Mouse (Mus musculus) liver, adult (tissue): ENCODE results near the gene Kcnip1.

Experiments used
- GATA4 ChIP-seq: IDR thresholded peaks from 2 replicates; pipeline ENCODE4 v1.6.1; 2014; ENCODE audit warnings: mild to moderate bottlenecking, low read length; ENCODE audit not compliant: insufficient replicate concordance

Gene Kcnip1

DNA sequence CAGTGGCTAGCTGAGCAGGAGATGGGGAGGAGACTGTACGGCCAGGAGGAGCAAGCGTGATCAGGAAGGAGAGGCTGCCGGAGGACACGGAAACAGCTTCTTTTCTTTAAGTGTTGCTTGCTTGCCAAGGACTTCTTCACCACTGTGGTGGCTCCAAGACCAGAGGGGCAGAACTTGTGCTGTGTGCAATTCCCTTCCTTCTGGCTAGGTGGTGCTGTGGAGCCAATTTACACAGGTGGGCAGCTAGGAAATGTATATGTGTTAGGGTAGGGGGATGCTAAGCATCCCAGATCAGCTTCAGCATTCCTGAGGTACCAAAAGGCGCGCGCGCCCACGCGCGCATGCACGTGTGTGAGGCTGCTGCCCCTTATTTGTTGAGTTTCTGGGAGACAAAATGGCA, 243.5 kb downstream of the Kcnip1 start:
- no peak for TF ChIP-seq GATA4

DNA sequence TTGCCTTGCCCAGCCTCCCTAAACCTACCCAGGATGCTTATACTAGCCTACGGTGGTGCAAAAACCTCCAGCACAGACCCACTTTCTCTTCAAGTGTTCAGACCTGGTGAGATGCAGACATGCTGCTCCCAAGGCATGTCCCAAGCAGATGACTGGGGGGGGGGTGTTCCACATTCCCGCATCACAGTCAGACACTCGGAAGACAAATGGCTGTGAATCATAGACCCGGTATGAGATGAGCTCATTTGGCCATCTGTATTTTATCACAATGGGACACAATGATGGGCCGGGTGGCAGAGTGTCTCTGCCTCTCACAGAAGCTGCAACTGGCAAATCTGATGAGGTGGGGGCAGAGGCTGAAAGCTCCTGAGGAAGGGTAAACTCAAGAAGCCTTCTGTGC, 244.2 kb downstream of the Kcnip1 start:
- no peak for TF ChIP-seq GATA4

DNA sequence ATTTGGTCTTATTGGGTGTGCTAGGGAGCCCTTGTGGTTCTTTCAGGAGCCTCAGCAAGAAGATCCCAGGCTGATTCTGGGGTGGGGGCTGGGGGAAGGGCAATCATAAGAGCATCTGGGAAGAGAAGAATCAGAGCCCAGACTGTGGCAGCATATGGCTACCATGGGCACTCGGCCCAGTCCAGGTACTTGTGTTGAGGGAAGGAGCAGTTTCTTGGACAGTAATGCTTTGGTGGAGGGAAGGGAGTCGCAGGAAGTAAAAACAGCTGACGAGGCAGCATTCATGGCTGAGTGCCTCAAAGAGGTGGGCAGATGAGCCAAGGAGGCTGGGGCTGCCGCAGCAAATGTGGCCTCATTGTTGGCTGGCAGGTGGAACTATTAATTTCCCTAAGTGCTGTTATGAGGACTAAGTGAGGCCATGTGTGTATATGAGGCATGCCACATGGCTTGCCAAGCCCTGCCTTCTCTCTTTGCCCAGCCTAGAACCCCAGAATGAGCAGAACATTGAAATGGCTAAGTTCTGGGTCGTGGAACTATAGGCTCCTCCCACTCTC, 245.5 kb downstream of the Kcnip1 start:
- no peak for TF ChIP-seq GATA4

DNA sequence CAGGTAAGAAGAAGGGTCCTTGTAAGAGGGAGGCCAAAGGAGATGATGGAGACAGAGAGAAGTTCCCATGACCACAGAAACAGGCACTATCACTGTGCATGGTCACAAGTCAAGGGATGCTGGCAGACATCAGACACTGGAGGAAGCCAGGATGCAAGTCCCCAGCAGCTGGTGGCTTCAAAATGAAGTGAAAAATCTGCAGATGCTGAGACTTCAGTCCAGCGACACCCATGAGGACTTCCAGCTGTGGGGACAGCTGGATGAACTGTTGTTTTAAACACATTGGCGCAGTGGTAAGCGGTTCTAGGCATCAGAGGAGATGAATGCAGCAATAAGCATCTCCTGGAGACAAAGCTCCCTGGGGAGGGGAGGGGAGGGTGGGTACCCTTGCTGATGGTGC, 246.6 kb downstream of the Kcnip1 start:
- TF ChIP-seq GATA4, result no peak

DNA sequence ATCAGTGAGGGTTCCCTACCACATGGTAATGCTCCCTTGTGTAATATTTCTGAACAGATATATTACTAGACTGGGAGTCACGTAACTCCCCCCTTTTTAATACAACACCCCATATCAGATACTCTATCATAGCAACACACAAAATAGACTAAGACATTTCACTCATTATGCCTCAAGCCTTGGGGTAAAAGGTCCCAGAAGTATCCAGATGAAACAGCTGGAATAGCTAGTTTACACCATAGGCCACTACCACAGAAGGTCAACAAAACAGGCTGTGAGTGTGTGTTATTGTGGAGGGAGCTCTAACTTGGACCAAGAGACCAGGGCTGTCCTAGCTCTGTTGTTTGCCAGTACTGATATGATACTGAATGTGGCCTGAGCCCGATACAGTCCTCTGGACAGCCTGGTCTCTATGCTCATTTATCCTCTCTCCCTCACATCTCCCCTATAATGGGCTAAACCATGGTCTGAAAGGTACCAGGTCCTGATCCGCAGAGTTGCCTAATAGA, 247.1 kb downstream of the Kcnip1 start:
- TF ChIP-seq GATA4, result no peak

DNA sequence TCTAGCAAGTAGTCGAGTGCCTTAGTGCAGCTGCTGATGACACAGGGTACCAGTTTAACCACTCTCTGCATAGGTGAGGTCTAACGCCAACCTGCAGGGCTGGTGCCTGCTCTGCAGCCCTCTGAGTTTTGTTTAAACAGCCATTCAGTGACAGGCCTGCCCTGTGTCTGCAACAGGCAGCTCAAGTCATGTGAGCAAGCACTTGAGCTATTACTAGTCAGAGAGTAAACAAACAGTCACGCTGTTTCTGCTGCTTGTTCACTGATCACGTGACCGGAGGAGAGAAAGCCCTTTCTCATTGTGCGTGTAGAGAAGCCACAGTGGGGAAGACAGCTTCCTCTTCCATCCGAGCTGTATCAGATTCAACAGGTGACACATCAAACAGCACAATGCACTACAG, 248.5 kb downstream of the Kcnip1 start:
- no peak for TF ChIP-seq GATA4

DNA sequence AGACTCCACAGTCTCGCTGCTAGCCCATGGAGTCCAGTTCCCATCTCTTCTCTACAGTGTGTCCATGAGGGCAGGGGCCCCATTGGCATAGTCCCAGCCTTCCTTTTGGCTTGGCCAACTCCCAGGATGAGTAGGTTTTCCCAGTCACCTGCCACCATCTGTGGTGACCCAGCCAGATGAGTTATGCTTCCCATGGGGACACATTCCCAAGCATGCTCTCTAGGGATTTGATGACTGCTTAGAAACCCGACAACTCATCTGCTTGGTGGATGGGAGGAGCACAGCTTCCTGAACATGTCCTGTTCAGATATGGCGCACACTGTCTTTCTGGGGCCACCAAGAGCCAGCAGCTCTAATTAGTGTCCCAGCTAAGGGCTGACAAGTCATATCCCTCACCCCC, 252.8 kb downstream of the Kcnip1 start:
- TF ChIP-seq GATA4, result no peak

DNA sequence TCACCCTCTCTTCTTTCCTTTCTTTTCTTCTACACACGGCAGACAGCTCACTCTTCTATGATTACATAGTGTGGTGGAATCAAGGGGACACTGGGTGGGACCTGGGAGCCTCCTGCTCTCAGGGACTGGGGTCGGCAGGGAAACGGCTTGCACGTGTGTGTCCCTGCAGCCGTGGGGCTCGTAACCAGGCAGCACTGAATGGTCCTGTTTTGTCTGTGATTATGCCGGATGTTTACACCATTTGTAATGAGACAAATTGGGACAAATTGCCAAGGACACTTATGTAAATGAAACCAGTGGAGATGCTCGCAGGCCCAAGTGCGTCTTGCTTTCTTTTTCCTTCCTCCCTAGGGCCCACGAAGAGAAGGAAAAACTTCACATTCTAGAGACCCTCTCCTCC, 256.5 kb downstream of the Kcnip1 start:
- TF ChIP-seq GATA4, result no peak

DNA sequence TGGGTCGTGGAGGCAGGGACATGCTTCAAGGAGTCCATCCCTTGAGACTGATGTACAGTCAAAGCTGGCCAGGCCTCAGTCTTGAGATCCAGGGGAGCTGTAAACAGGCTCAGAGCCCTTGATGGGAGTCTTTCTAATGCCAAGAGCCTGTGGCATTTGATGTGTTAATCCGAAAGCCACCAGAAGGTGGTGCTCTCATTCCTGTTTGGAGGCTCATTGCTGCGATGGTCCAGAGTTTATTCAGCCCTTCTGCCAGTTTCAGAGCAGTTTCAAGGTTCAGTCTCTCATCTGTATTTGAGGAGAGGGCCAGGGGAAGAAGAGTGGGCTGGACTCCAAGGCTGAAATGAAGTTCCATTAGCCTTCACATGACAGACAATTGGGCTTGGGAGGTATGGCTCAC, 259.7 kb downstream of the Kcnip1 start:
- no peak for TF ChIP-seq GATA4

DNA sequence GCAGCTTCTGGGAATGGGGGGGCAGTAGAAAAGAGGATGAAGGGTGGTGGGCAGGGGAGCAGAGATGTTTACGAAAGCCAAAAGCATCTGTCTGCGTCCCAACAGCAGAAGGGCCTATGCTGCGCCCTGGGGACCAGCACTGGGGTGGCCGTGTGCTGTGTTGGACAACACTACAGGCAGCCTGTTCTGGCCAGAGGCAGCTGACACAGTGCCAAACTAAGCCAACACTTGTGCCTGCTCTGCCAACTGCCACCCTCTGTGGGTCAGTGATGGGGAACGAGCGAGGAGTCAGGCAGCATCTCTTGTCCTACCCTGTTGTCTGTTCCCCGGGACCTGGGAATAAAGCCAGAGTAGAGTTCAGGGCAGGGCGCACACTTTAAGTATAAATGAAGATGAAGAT, 260.6 kb downstream of the Kcnip1 start:
- TF ChIP-seq GATA4, result no peak

DNA sequence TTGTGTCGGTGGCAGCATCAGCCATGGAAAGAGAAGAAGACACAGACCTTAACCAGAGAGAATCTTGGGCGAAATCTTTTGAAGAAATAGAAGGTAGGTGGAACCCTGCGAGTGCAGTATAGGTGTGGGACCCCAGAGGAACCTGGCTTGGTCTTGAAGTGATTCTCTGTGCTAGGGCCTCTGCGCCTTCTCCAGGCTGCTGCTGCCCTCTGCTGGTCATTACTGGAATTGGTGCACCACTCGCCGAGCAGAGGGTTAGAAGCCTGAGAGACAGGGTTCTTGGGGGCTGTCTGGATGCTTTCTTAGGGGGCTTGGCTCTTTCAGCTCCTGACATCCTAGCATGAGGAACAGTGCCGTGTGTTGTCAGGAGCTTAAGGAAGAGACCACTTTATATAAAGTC, 271.7 kb downstream of the Kcnip1 start:
- no peak for TF ChIP-seq GATA4

DNA sequence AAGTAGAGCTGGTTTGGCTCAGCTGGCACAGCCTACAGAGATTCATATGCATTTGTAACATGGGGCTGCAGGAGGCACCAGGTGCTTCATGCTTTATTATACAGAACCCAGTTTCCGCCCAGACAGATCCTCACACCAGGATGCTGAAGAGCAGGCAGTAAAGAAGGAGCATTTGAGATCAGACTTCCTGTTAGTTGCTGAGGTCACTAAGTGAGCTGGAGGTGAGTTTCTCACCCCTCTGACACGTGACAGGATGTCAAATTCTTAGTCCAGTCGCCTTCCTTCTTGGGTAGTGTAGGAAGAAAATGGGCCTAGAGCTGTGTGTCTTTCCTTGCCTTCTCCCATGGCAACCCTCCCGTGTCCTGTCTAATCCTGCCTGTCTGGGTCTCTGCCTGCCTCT, 286.2 kb downstream of the Kcnip1 start:
- no peak for TF ChIP-seq GATA4

DNA sequence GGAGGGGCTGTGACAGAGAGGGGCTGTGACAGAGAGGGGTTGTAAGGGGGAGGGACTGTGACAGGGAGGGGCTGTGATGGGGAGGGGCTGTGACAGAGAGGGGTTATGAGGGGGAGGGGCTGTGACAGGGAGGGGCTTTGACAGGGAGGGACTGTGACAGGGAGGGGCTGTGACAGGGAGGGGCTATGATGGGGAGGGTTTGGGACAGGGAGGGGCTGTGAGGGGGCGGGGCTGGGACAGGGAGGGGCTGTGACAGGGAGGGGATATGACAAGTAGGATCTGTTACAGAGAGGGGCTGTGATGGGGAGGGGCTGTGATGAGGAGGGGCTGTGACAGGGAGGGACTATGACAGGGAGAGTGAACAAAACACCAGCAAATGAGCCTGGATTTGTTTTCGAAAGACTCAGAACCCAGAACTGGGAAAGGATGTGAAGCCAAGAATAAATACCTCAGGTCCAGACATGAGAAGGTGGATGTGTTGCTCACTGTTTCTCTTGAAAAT, 290.9 kb downstream of the Kcnip1 start:
- TF ChIP-seq GATA4, result no peak

DNA sequence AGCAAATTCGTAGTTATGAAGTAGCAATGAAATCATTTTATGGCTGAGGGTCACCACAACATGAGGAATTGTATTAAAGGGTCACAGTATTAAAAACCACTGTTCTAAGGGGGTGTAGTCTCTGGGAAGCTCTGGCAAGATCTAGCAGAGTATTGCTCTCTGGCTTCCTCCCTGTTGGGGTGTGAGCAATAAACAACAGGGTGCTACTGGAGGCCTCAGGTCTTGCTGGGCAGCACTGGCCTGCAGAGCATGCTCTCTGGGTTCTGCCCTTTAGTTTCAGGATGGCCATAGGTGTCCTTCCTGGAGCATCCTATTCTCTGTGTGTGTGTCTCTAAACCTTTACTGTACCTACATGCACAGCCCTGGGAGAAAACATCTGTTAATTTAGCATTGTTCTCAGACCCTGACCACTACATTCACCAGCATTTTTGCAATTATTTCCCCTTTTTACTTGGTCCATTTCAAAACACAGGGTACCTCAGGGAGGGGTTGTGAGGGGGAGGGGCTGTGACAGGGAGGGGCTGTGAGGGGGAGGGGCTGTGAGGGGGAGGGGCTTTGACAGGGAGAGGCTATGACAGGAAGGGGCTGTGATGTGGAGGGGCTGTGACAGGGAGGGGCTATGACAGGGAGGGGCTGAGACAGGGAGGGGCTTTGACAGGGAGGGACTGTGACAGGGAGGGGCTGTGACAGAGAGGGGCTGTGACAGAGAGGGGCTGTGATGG, 291.6 kb downstream of the Kcnip1 start:
- no peak for TF ChIP-seq GATA4

DNA sequence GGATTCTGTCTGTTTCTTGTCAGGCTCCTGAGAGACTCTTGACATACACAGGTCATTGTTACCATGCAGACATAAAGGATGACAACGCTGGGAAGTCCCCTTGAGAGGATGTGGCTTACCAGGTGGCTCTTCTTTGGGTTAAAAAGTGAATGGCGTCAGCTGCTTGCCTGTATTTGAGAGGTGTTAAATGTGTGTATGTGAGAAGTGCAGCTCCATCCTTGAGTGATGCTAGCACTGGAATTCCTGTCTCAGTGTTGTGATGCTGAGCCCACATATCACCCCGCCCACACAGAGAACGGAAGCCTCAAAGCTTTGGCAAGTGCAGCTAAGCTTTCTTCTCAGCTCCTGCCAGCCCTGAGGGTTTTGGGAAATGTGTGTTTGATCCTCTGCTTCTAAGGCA, 292.2 kb downstream of the Kcnip1 start:
- no peak for TF ChIP-seq GATA4

DNA sequence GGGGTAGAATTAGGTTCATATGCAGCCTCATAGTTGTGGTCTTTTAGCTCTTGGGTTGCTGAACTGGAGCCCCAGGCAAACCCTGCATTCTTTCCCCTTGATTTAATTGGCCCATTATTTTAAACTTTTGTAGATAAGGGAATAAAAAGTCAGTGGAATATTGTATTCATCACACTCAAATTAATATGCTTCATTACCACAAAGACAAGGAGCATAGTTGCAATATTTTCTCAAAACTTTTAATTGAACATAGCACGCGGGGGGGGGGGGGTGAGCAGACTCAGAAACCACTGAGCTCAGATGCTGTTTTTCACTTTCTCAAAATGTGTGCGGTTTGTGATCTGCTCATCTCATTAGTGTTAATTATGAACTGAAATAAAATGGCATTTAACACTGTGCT, 302.8 kb downstream of the Kcnip1 start:
- no peak for TF ChIP-seq GATA4

DNA sequence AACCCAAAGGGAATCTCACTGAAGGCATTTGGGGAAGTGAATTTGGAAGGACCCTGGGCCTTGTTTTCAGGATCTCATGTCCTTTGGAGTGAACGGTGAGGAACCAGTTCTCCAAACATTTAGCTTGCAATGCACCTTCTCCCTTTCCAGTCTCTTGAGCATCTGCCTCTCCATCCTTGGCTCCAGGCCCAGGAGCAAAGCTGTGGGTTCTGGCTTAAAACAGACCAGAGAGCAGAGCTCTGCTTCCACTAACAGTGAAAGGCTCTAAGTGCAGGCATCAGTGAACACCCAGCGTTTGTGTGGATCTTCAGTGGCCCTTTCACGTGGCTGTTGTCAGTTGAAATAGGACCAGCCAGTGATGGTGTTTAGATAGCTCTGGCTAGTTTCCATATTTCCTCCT, 307.0 kb downstream of the Kcnip1 start:
- no peak for TF ChIP-seq GATA4
